Mouse (Mus musculus): ENCODE measurements around the gene Nudt16l1.

Nudt16l1 gene

GRCm38 (mm10) chr16:4913783-4914735, 24.5 kb upstream of the Nudt16l1 start:
- DNase-seq (ENCODE audit: low spot score): peak; percentile 47

- no peak for DNase-seq (ENCODE audit: low spot score)
Measured at GRCm38 (mm10) chr16:4915931-4916330, 22.6 kb upstream of the Nudt16l1 start.

- DNase-seq (ENCODE audit: low spot score): no peak
Measured at GRCm38 (mm10) chr16:4916608-4917007, 22.0 kb upstream of the Nudt16l1 start.

GRCm38 (mm10) chr16:4920556-4920955, 18.0 kb upstream of the Nudt16l1 start:
- DNase-seq (ENCODE audit: low spot score): no peak

- no peak for DNase-seq (ENCODE audit: low spot score)
Measured at GRCm38 (mm10) chr16:4922481-4922880, 16.1 kb upstream of the Nudt16l1 start.

- DNase-seq (ENCODE audit: low spot score): no peak
Measured at GRCm38 (mm10) chr16:4923996-4924395, 14.6 kb upstream of the Nudt16l1 start.

GRCm38 (mm10) chr16:4927967-4928366, 10.6 kb upstream of the Nudt16l1 start:
- no peak for DNase-seq (ENCODE audit: low spot score)

GRCm38 (mm10) chr16:4928474-4928873, 10.1 kb upstream of the Nudt16l1 start:
- no peak for DNase-seq (ENCODE audit: low spot score)

- no peak for DNase-seq (ENCODE audit: low spot score)
Measured at GRCm38 (mm10) chr16:4932429-4932828, 6.1 kb upstream of the Nudt16l1 start.

GRCm38 (mm10) chr16:4935430-4935829, 3.1 kb upstream of the Nudt16l1 start:
- DNase-seq (ENCODE audit: low spot score): no peak

GRCm38 (mm10) chr16:4935931-4936703, 2.4 kb upstream of the Nudt16l1 start:
- no peak for DNase-seq (ENCODE audit: low spot score)

GRCm38 (mm10) chr16:4937351-4938190, 990 bp upstream of the Nudt16l1 start:
- DNase-seq (ENCODE audit: low spot score): no peak

GRCm38 (mm10) chr16:4938989-4939388, 428 bp downstream of the Nudt16l1 start:
- DNase-seq (ENCODE audit: low spot score): peak; percentile 93

- peak; percentile 41 for DNase-seq (ENCODE audit: low spot score)
Measured at GRCm38 (mm10) chr16:4939412-4939811, 851 bp downstream of the Nudt16l1 start.

GRCm38 (mm10) chr16:4940311-4940850, 1.8 kb downstream of the Nudt16l1 start:
- no peak for DNase-seq (ENCODE audit: low spot score)

- DNase-seq (ENCODE audit: low spot score): no peak
Measured at GRCm38 (mm10) chr16:4941016-4941415, 2.5 kb downstream of the Nudt16l1 start.

- no peak for DNase-seq (ENCODE audit: low spot score)
Measured at GRCm38 (mm10) chr16:4942868-4943267, 4.3 kb downstream of the Nudt16l1 start.

GRCm38 (mm10) chr16:4943431-4943830, 4.9 kb downstream of the Nudt16l1 start:
- no peak for DNase-seq (ENCODE audit: low spot score)

GRCm38 (mm10) chr16:4945415-4945814, 6.9 kb downstream of the Nudt16l1 start:
- DNase-seq (ENCODE audit: low spot score): no peak

- DNase-seq (ENCODE audit: low spot score): no peak
Measured at GRCm38 (mm10) chr16:4946155-4946554, 7.6 kb downstream of the Nudt16l1 start.

GRCm38 (mm10) chr16:4947378-4947777, 8.8 kb downstream of the Nudt16l1 start:
- DNase-seq (ENCODE audit: low spot score): no peak

GRCm38 (mm10) chr16:4956609-4957008, 18.0 kb downstream of the Nudt16l1 start:
- no peak for DNase-seq (ENCODE audit: low spot score)

Measured in testis, postnatal 14 days (tissue).